Mouse (Mus musculus) stomach, embryonic 15.5 days (tissue): ENCODE results near the gene Bud31. TPM values are rescaled to one million over a fixed set of nuclear protein-coding genes. Genes with fewer than 3 reads are reported as not detected.
"Not testable (repeated sequence)": the region's sequence is repeated elsewhere in the genome, so short reads cannot be mapped to it uniquely, and the experiment has no call there.

Experiments
- ATAC-seq: fragments of 200-750 bp; cut with Nextera tagmentation; 2 replicates; pipeline ENCODE4 v1.8.0; 2017; ENCODE audit warnings: low read depth, moderate number of reproducible peaks, moderate TSS enrichment; ENCODE audit not compliant: insufficient read depth, low FRiP score
- H3K27ac ChIP-seq: fragments of 300-500 bp; sonication (generic); 2 replicates; pipeline ENCODE4 v1.5.1; 2015; ENCODE audit warnings: mild to moderate bottlenecking, inconsistent platforms
- H3K27me3 ChIP-seq: fragments of 300-500 bp; sonication (generic); replicated peaks from 2 replicates; pipeline ENCODE4 v1.6.1; 2015; ENCODE audit warnings: inconsistent platforms
- H3K36me3 ChIP-seq: fragments of 300-500 bp; sonication (generic); 2 replicates; pipeline ENCODE4 v1.6.1; 2015; ENCODE audit warnings: inconsistent platforms
- H3K4me1 ChIP-seq: fragments of 300-500 bp; sonication (generic); 2 replicates; pipeline ENCODE4 v1.6.1; 2015; ENCODE audit warnings: inconsistent platforms
- H3K4me2 ChIP-seq: fragments of 300-500 bp; sonication (generic); 2 replicates; pipeline ENCODE4 v1.6.1; 2015; ENCODE audit warnings: mild to moderate bottlenecking, inconsistent platforms
- H3K4me3 ChIP-seq: fragments of 300-500 bp; sonication (generic); replicated peaks from 2 replicates; pipeline ENCODE4 v1.5.1; 2015; ENCODE audit warnings: inconsistent platforms
- H3K9ac ChIP-seq: fragments of 300-500 bp; sonication (generic); 2 replicates; pipeline ENCODE4 v1.6.1; 2015; ENCODE audit warnings: inconsistent platforms
- H3K9me3 ChIP-seq: fragments of 300-500 bp; sonication (generic); 2 replicates; pipeline ENCODE4 v1.6.1; 2016; ENCODE audit warnings: inconsistent platforms
- WGBS: fragments of 180-500 bp; shearing (Covaris S2); methylation state at CpG from one replicate; pipeline ENCODE4 v1.1.7; 2015; 5-methylcytosine and 5-hydroxymethylcytosine counted together
- polyA plus RNA-seq: library from polyadenylated mRNA; unstranded; fragments of >200 nt; fragmentation: Nextera tagmentation; extraction: Ambion mirVana; gene quantifications from 2 replicates; pipeline ENCODE4 v1.2.1, GENCODE M21; 2015

Gene Bud31
- polyA plus RNA-seq, 1 experiment from 2014 or later: 175 TPM

- H3K27me3 ChIP-seq: no peaks in the 10 kb centered on the region
- peak; percentile 43 for ATAC-seq
- H3K9ac ChIP-seq: peak overlapping the region; percentile 69
- peak overlapping the region; percentile 75 for H3K27ac ChIP-seq
- H3K4me1 ChIP-seq: peaks cover 23% of the 10 kb centered on the region
- H3K9me3 ChIP-seq: no peaks in the 10 kb centered on the region
- H3K4me3 ChIP-seq: peak overlapping the region; percentile 82
- peak overlapping the region; percentile 90 for H3K4me2 ChIP-seq
- H3K36me3 ChIP-seq: peaks cover 10% of the 10 kb centered on the region
- 14% methylated on average over 38 of the region's 40 CpGs for WGBS
These were observed 25.3 kb upstream of the Bud31 start for GRCm38 (mm10) chr5:145114606-145115473.

GRCm38 (mm10) chr5:145115736-145116135, 24.4 kb upstream of the Bud31 start:
- H3K9me3 ChIP-seq: no peaks in the 10 kb centered on the region
- 0 out of 2 replicates have a peak overlapping the region, but pooled peaks have one; percentile 10 for H3K9ac ChIP-seq
- no peak for ATAC-seq
- peak overlapping the region; percentile 16 for H3K4me3 ChIP-seq
- H3K4me1 ChIP-seq: peaks cover 23% of the 10 kb centered on the region
- H3K27me3 ChIP-seq: no peaks in the 10 kb centered on the region
- WGBS: 83% methylated on average over 5 of the region's 5 CpGs
- H3K27ac ChIP-seq: peak overlapping the region; percentile 91
- peaks cover 2% of the 10 kb centered on the region; the same call in 1 of the 2 replicates for H3K36me3 ChIP-seq
- peak overlapping the region; percentile 90 for H3K4me2 ChIP-seq

GRCm38 (mm10) chr5:145116316-145116715, 23.8 kb upstream of the Bud31 start:
- peak; percentile 27; the same call in 1 of the 2 replicates for ATAC-seq
- peaks cover 23% of the 10 kb centered on the region for H3K4me1 ChIP-seq
- 12% methylated on average over 4 of the region's 4 CpGs for WGBS
- H3K36me3 ChIP-seq: no peaks in the 10 kb centered on the region
- H3K27me3 ChIP-seq: no peaks in the 10 kb centered on the region
- peak overlapping the region; percentile 10; the same call in 1 of the 2 replicates for H3K9ac ChIP-seq
- H3K9me3 ChIP-seq: no peaks in the 10 kb centered on the region
- H3K4me2 ChIP-seq: peak overlapping the region; percentile 41
- H3K27ac ChIP-seq: peak overlapping the region; percentile 91
- H3K4me3 ChIP-seq: peak overlapping the region; percentile 16; the same call in 1 of the 2 replicates

GRCm38 (mm10) chr5:145116916-145117315, 23.2 kb upstream of the Bud31 start:
- H3K4me3 ChIP-seq: peak overlapping the region; percentile 16; the same call in 1 of the 2 replicates
- peaks cover 23% of the 10 kb centered on the region for H3K4me1 ChIP-seq
- ATAC-seq: no peak

GRCm38 (mm10) chr5:145118005-145118404, 22.2 kb upstream of the Bud31 start:
- Histone ChIP-seq H3K27me3 (no peaks in the 10 kb centered on the region), H3K4me3 (no peak overlapping the region), H3K9me3 (no peaks in the 10 kb centered on the region), H3K4me2 (no peak overlapping the region), H3K27ac (no peak overlapping the region), H3K9ac (no peak overlapping the region), H3K36me3 (0 out of 2 replicates have a peak, but pooled peaks cover 7% of the 10 kb centered on the region), H3K4me1 (peaks cover 23% of the 10 kb centered on the region)
- no peak for ATAC-seq
- 49% methylated on average over 6 of the region's 6 CpGs for WGBS

More at GRCm38 (mm10) chr5:145116916-145117315, 23.2 kb upstream of the Bud31 start:
- Histone ChIP-seq H3K9me3 (no peaks in the 10 kb centered on the region), H3K9ac (peak overlapping the region; percentile 3; the same call in 1 of the 2 replicates), H3K27me3 (no peaks in the 10 kb centered on the region), H3K27ac (peak overlapping the region; percentile 91), H3K36me3 (0 out of 2 replicates have a peak, but pooled peaks cover under 1% of the 10 kb centered on the region), H3K4me2 (peak overlapping the region; percentile 41)
- 48% methylated on average over 10 of the region's 10 CpGs for WGBS

- Histone ChIP-seq H3K27me3 (no peaks in the 10 kb centered on the region), H3K27ac (no peak overlapping the region), H3K9me3 (no peaks in the 10 kb centered on the region), H3K4me1 (peaks cover 23% of the 10 kb centered on the region), H3K36me3 (0 out of 2 replicates have a peak, but pooled peaks cover 7% of the 10 kb centered on the region), H3K9ac (no peak overlapping the region), H3K4me2 (no peak overlapping the region), H3K4me3 (no peak overlapping the region)
- WGBS: 89% methylated on average over 5 of the region's 5 CpGs
- no peak for ATAC-seq
These were observed 21.7 kb upstream of the Bud31 start for GRCm38 (mm10) chr5:145118461-145118860.

GRCm38 (mm10) chr5:145119385-145119784, 20.8 kb upstream of the Bud31 start:
- Histone ChIP-seq H3K27me3 (no peaks in the 10 kb centered on the region), H3K9ac (no peak overlapping the region), H3K4me1 (peaks cover 20% of the 10 kb centered on the region), H3K36me3 (peaks cover 14% of the 10 kb centered on the region), H3K4me2 (no peak overlapping the region), H3K27ac (no peak overlapping the region), H3K9me3 (no peaks in the 10 kb centered on the region), H3K4me3 (no peak overlapping the region)
- 90% methylated on average over 2 of the region's 2 CpGs for WGBS
- ATAC-seq: no peak

- Histone ChIP-seq H3K36me3 (peaks cover 27% of the 10 kb centered on the region), H3K4me2 (no peak overlapping the region), H3K9ac (no peak overlapping the region), H3K9me3 (no peaks in the 10 kb centered on the region), H3K4me3 (no peak overlapping the region), H3K4me1 (peaks cover 13% of the 10 kb centered on the region), H3K27me3 (no peaks in the 10 kb centered on the region), H3K27ac (no peak overlapping the region)
- WGBS: 62% methylated on average over 7 of the region's 7 CpGs
- no peak for ATAC-seq
These were observed 19.2 kb upstream of the Bud31 start for GRCm38 (mm10) chr5:145120921-145121320.

GRCm38 (mm10) chr5:145123396-145123795, 16.8 kb upstream of the Bud31 start:
- 95% methylated on average over 19 of the region's 19 CpGs for WGBS
- H3K27me3 ChIP-seq: no peaks in the 10 kb centered on the region
- H3K27ac ChIP-seq: no peak overlapping the region
- H3K9me3 ChIP-seq: no peaks in the 10 kb centered on the region
- H3K36me3 ChIP-seq: peaks cover 44% of the 10 kb centered on the region
- H3K4me3 ChIP-seq: no peak overlapping the region
- no peak overlapping the region for H3K4me2 ChIP-seq
- H3K4me1 ChIP-seq: no peaks in the 10 kb centered on the region
- no peak for ATAC-seq
- no peak overlapping the region for H3K9ac ChIP-seq

GRCm38 (mm10) chr5:145126580-145126979, 13.6 kb upstream of the Bud31 start:
- Histone ChIP-seq H3K36me3 (peaks cover 72% of the 10 kb centered on the region), H3K27me3 (no peaks in the 10 kb centered on the region)
- WGBS: 90% methylated on average over 9 of the region's 9 CpGs

GRCm38 (mm10) chr5:145129124-145129523, 11.0 kb upstream of the Bud31 start:
- no peak for ATAC-seq
- H3K9me3 ChIP-seq: no peaks in the 10 kb centered on the region
- peaks cover 86% of the 10 kb centered on the region for H3K36me3 ChIP-seq
- H3K9ac ChIP-seq: no peak overlapping the region
- H3K4me3 ChIP-seq: no peak overlapping the region
- WGBS: 91% methylated on average over 4 of the region's 4 CpGs
- no peaks in the 10 kb centered on the region for H3K27me3 ChIP-seq
- H3K27ac ChIP-seq: no peak overlapping the region
- H3K4me1 ChIP-seq: no peaks in the 10 kb centered on the region
- H3K4me2 ChIP-seq: no peak overlapping the region

More at GRCm38 (mm10) chr5:145126580-145126979, 13.6 kb upstream of the Bud31 start:
- Histone ChIP-seq H3K9me3 (no peaks in the 10 kb centered on the region), H3K9ac (no peak overlapping the region), H3K4me2 (no peak overlapping the region), H3K4me1 (no peaks in the 10 kb centered on the region), H3K4me3 (no peak overlapping the region), H3K27ac (no peak overlapping the region)
- ATAC-seq: no peak

GRCm38 (mm10) chr5:145129773-145130172, 10.4 kb upstream of the Bud31 start:
- H3K27me3 ChIP-seq, H3K9ac ChIP-seq, H3K4me1 ChIP-seq, ATAC-seq, H3K4me3 ChIP-seq, H3K27ac ChIP-seq, H3K4me2 ChIP-seq, H3K9me3 ChIP-seq: not testable (repeated sequence)
- peaks cover 85% of the 10 kb centered on the region for H3K36me3 ChIP-seq
- WGBS: 85% methylated on average over 6 of the region's 6 CpGs
